29 mouse cellular contexts compared by ENCODE assay signal in genomic region chr2:9595236-9595850, GRCm38 (mm10).
DNase-seq lines count a peak whose midpoint lies in the region; ATAC-seq and TF ChIP-seq lines count a peak whose summit lies in the region.
"Had no signal": no experiment of that assay in that cellular context is flagged by ENCODE, and none has a peak within 500 bp of the region (broad histone marks: within the 10 kb centered on the region; RNA-seq: fewer than 3 reads in every experiment).

No protein-coding gene starts in this region.

- ATAC-seq in inflammation-experienced regulatory T-cells, adult 6 months, result peak; percentile 15
- no peak for ATAC-seq in hindbrain, postnatal 0 days
- ATAC-seq: forebrain, embryonic 13.5 days; hindbrain, embryonic 16.5 days; intestine, postnatal 0 days had no signal

- H3K4me2 ChIP-seq in hindbrain, postnatal 0 days (ENCODE audit: low read depth, low read length), result no peak overlapping the region
- H3K4me2 ChIP-seq: forebrain, embryonic 13.5 days; heart, embryonic 13.5 days; midbrain, embryonic 11.5 days; neural tube, embryonic 13.5 days had no signal

- TF ChIP-seq CTCF in hindbrain, postnatal 0 days (IDR thresholded peaks at IDR 0.05; ENCODE audit: low read depth), result no peak

- intact Hi-C loops in gastrocnemius, postnatal 36 days (cut with DNase I), result no loop called here

- peak; percentile 5 for DNase-seq in gastrocnemius, postnatal 25 days
- DNase-seq in gastrocnemius, postnatal 36 days, result no peak
- DNase-seq in thymus, postnatal 10 days (ENCODE audit: low spot score in 2 of 2), result peak; percentile 70 to 79
- no peak for DNase-seq in layer of hippocampus, adult 11-12 months (ENCODE audit: low spot score)
- no peak for DNase-seq in spleen, postnatal 36 days (ENCODE audit: low spot score in 2 of 2)
- no peak for DNase-seq in hindbrain, postnatal 0 days (ENCODE audit: low spot score)
- DNase-seq in lung, postnatal 4 days, result no peak
- DNase-seq: adrenal gland, adult 8-10 months; cerebellum, adult 8-10 months; cerebellum, postnatal 25 days; gastrocnemius, postnatal 14 days; heart, adult 2 months; heart, postnatal 14 days; kidney, adult 9 months; kidney, postnatal 10 days; layer of hippocampus, adult 9-11 months; liver; lung, adult 2 months; lung, postnatal 10 days; right cerebral cortex, postnatal 4 days had no signal

- WGBS in hindbrain, postnatal 0 days, result 78% methylated on average over 8 of the region's 8 CpGs

- no peak overlapping the region for H3K9ac ChIP-seq in hindbrain, postnatal 0 days (replicated peaks; ENCODE audit: low read length)
- H3K9ac ChIP-seq: forebrain, embryonic 13.5 days; heart, embryonic 13.5 days; liver, embryonic 14.5 days; neural tube, embryonic 13.5 days had no signal

- H3K36me3 ChIP-seq in hindbrain, postnatal 0 days (ENCODE audit: insufficient read depth, low read length), result no peaks in the 10 kb centered on the region
- H3K36me3 ChIP-seq: heart, embryonic 13.5 days; neural tube, embryonic 13.5 days had no signal

- no peak overlapping the region for H3K27ac ChIP-seq in hindbrain, postnatal 0 days
- H3K27ac ChIP-seq: forebrain, embryonic 13.5 days; heart, adult 2 months; heart, embryonic 13.5 days; liver, embryonic 14.5 days; neural tube, embryonic 13.5 days had no signal

- H3K9me3 ChIP-seq in hindbrain, postnatal 0 days (ENCODE audit: low read length), result no peaks in the 10 kb centered on the region
- H3K9me3 ChIP-seq: heart, embryonic 13.5 days; neural tube, embryonic 13.5 days had no signal

- H3K27me3 ChIP-seq in hindbrain, postnatal 0 days (ENCODE audit: insufficient read depth, low read length), result no peaks in the 10 kb centered on the region
- H3K27me3 ChIP-seq: forebrain, embryonic 13.5 days; heart, embryonic 13.5 days; neural tube, embryonic 13.5 days had no signal

- H3K4me3 ChIP-seq in hindbrain, postnatal 0 days (ENCODE audit: low read length), result no peak overlapping the region
- H3K4me3 ChIP-seq: forebrain, embryonic 13.5 days; heart, adult 2 months; heart, embryonic 13.5 days; myocyte; neural tube, embryonic 13.5 days had no signal

- no peaks in the 10 kb centered on the region for H3K4me1 ChIP-seq in hindbrain, postnatal 0 days (ENCODE audit: insufficient read depth, low read length)
- H3K4me1 ChIP-seq: forebrain, embryonic 13.5 days; neural tube, embryonic 13.5 days had no signal

Comparison
In these comparisons a context has a peak if more than half of its experiments do, and no peak if none do; other contexts are left out.
1. DNase-seq: peak in gastrocnemius, postnatal 25 days (single experiment) and thymus, postnatal 10 days (2 of 2); none in gastrocnemius, postnatal 36 days (0 of 2), layer of hippocampus, adult 11-12 months (single experiment), spleen, postnatal 36 days (0 of 2), hindbrain, postnatal 0 days (single experiment) and lung, postnatal 4 days (0 of 2).